Mouse (Mus musculus): ENCODE measurements around the gene Hs6st3.

GRCm38 (mm10) chr14:119250353-119250752 lies 112.2 kb downstream of the Hs6st3 start:
- no peak for TF ChIP-seq CTCF (IDR thresholded peaks at IDR 0.05; ENCODE audit: low read depth)
- no peak for TF ChIP-seq EP300 (IDR thresholded peaks at IDR 0.05; ENCODE audit: low read depth)
